Mouse (Mus musculus) erythroblast, adult 5-6 weeks (primary cell): ENCODE measurements around the gene Gm9913. TPM values are rescaled to one million over a fixed set of nuclear protein-coding genes. Genes with fewer than 3 reads are reported as not detected.

ENCODE experiments used
- ATAC-seq: replicated peaks from 2 replicates; pipeline ENCODE4 v1.8.0; 2016; ENCODE audit warnings: moderate number of reproducible peaks, mild to moderate bottlenecking, moderate TSS enrichment, inconsistent platforms; ENCODE audit not compliant: poor library complexity, low FRiP score, severe bottlenecking
- total RNA-seq, 2 experiments: library from RNA; stranded (forward) in 1 of 2; stranded (reverse) in 1 of 2; fragments of 150-400 nt in 1 of 2; fragments of 200-764, 138-1000 nt in 1 of 2; gene quantifications; 2 replicates each; pipeline versions ENCODE4 v1.2.3 to v1.2.4; 2015 to 2017; ENCODE audit warnings: low replicate concordance in 2 of 2

The Gm9913 gene
- total RNA-seq (2015; ENCODE audit: low replicate concordance) (not detected in 2 replicates), total RNA-seq (2017; ENCODE audit: low replicate concordance) (not detected in 2 replicates)

- no peak for ATAC-seq
These were observed at the start of gene Gm9913 for GRCm38 (mm10) chr2:125505006-125505745. TSS of gene Gm9913 (plus strand) at chr2:125505089.

GRCm38 (mm10) chr2:125456059-125456789, 48.7 kb upstream of the Gm9913 start:
- no peak for ATAC-seq

- no peak for ATAC-seq
These were observed 45.8 kb upstream of the Gm9913 start for GRCm38 (mm10) chr2:125459087-125459486.

DNA sequence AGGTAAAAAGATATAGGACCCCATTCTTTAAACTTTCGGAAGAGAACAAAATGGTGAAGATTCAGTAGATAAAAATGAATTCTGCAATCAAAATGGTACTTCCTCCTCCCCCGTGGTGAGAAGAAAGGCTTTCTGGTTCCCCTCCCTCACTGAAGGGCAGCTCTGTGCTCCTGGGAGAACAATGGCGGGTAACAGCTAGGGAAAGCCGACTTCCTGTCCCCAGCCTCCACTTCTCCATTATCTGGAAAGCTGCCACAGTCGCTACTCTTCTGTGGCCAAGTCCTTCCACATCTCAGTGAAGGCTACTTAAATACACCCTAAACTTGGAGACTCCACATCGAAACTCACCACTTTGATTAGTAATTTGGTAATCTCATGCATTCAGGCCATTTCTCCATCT, 40.9 kb upstream of the Gm9913 start:
- no peak for ATAC-seq

GRCm38 (mm10) chr2:125470553-125471295, 34.2 kb upstream of the Gm9913 start:
- no peak for ATAC-seq

- no peak for ATAC-seq
These were observed 33.2 kb upstream of the Gm9913 start for GRCm38 (mm10) chr2:125471721-125472120.

DNA sequence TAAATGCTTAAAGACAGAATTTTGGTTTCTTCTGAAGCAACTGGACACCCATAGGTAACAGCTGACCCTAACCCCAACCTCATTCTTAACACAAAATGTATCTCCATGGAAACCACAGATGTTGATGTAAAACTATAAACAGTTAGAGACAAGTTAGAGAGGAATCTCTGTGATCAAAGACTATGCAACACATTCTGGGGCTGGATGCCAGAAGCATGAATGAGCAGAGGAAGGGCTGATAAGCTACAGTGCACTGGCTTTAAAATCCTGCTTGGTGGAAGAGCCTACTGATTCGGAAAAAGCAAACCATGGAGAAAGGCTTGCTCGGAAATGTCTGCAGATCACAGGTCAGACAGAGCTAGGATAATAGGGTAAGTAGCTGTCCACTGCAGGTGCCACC, 31.7 kb upstream of the Gm9913 start:
- no peak for ATAC-seq

- no peak for ATAC-seq
These were observed 30.2 kb upstream of the Gm9913 start for GRCm38 (mm10) chr2:125474690-125475089.

DNA sequence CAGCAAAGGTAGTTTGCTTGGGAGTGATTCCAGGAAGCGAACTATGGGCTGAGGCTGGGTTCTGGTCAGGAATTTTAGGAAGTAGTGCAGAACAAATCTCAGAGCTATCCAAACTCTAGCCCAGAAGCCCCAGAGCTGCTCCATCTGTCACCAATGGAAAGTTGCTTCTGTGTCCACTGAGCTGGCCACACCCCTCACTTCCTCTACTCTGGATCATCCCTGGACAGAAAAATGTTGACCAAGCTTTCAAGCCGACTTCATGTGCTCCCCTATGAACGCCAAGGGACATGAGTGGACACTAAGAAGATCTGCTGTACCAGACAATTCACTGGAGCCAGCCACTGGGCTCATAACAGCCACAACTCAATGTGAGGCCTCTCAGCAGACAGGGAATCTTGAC, 28.7 kb upstream of the Gm9913 start:
- ATAC-seq = no peak

- ATAC-seq = no peak
These were observed 27.5 kb upstream of the Gm9913 start for GRCm38 (mm10) chr2:125477367-125477766.

DNA sequence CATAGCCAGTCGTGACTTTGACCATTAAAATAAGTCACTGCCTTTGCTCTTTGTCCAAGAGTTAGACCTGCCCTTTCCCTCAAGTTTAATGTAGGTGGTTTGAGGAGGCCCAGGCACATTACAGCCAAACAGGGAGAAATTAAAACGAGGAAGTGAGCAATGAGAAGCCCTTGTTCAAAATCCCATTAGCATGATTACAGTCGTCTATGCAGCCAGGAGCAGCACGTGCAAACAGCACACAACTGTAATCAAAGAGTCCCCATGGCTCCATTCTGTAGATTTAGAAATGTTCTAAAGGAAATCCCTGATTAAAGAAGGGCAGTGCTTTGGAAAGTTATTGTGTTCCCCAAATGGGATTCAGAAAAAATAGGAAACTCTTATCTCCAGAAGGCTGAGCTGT, 26.2 kb upstream of the Gm9913 start:
- ATAC-seq = no peak

- no peak for ATAC-seq
These were observed 24.8 kb upstream of the Gm9913 start for GRCm38 (mm10) chr2:125480057-125480456.

DNA sequence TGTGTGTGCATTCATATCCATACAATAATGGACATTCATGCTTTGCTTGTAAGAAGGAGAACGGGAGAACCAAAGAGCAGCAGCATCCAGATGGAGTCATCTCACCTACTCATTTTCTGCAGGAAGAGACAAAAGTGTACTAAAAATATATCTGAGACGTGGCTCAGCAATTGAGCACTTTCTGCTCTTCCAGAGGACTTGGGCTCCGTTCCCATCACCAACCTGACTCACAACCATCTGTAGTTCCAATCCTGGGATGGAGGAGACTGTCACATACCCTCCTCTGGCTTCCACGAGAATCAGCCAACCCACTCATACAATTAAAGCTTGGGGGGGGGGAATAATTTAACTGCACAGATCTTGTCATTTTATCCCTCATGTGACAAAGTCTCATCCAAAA, 23.8 kb upstream of the Gm9913 start:
- ATAC-seq = no peak

DNA sequence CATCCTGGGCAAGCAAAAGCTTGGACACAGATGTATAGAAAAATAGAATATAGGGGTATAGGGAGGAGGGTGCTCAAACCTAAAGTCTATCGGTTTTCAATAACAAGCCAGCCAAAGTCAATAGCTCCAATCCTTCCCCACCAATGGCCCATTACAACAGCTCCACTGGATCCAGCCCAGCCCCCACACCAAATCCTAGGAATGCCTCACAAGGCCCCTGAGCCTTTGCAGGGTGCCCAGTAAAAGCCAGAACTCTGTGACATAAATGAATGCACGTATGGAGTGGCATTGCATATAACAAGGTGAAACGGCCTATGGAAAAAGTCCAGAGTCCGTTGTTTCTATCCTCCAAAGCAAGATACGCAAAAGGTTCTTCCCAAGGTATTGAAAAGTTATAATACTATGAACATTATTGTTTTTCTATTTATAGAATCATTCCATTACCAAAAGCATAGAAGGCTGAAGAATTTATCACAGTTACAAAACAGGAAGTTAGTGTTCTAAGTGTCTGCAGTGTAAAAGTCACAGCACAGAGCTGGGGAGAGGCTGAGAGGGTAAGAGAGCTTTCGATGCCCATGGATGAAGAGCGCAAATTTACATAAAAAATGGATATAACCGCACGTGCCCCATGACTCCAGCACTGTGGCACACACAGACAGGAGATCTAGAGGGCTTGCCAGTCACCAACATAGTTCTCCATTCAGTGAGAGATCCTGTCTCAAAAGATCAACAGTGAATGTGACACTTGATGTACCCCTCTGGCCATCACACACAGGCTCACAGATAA, 23.2 kb upstream of the Gm9913 start:
- no peak for ATAC-seq

GRCm38 (mm10) chr2:125484164-125484563, 20.7 kb upstream of the Gm9913 start:
- no peak for ATAC-seq

GRCm38 (mm10) chr2:125484910-125485309, 20.0 kb upstream of the Gm9913 start:
- no peak for ATAC-seq

DNA sequence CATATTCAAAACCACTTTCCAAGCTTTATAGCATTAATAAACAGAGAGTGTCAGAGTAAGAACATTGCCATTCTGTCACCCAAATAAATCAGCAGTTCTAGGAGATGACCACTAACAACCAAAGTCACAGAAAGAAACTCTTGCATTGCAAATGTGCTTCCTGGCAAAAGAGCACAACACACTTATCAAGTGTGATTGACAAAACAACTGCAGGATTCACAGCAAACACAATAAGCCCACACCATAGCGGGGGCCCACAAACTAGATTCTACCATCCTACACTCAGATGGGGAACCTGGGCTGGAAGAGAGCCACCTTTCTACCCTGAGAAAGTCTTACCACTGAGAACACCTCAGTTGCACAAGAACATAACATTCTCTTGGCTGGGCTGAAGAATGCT, 14.9 kb upstream of the Gm9913 start:
- no peak for ATAC-seq

DNA sequence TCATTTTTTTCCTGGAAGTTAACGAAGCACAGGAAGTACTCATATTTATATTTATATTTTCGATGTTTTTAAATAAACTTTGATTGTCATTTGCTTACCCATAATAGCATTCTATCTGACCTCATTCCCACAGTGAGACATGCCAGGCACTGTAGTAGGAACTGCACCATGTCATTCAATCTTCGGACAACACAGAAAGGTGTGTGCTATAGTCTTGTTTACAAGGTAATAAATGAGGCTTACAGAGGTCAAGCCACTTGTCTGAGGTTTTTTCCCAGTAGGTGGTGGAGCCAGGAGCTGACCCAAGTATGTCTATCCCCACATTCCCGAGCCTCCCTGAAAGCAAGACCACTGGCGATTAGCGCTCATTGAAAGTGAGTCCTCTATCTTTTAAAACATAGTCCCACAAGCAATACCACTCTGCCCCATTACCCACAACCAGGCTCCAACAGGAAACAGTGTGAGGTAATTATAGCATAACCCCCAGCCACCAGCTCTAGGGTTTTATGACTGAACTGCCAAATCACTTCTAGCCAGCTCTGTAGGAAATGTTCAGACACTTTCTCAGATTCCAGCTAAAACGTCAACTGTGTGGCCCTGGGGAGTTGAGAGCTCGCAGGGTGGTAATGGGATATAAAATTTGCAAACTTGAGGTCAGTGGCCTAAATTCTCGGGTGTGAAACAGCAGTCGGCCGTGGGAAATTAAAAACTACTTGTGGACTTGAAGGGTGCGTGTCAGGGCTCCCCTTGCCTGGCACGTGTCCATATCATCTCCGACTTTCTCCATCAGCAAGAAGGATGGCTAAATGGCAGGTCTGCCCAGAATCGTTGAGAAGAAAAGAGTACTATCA, 12.6 kb upstream of the Gm9913 start:
- no peak for ATAC-seq

- no peak for ATAC-seq
These were observed 10.6 kb upstream of the Gm9913 start for GRCm38 (mm10) chr2:125494291-125494690.
